Mouse (Mus musculus) megakaryocyte, adult 5-6 weeks (primary cell): ENCODE data around the gene Epm2aip1. TPM values are rescaled to one million over a fixed set of nuclear protein-coding genes. Genes with fewer than 3 reads are reported as not detected.

Experiments used
- ATAC-seq: 2 replicates; pipeline ENCODE4 v1.8.0; 2016; ENCODE audit warnings: mild to moderate bottlenecking, inconsistent platforms; ENCODE audit not compliant: poor library complexity, severe bottlenecking
- total RNA-seq, 2 experiments: library from RNA; stranded (forward) in 1 of 2; stranded (reverse) in 1 of 2; fragments of 153-499, 151-499 nt in 1 of 2; fragments of 221-1000, 200-1000 nt in 1 of 2; gene quantifications; 2 replicates each; pipeline versions ENCODE4 v1.2.3 to v1.2.4; 2015 to 2017

Gene Epm2aip1
- total RNA-seq, 2 experiments from 2014 or later, result 12.2 to 15.3 TPM

DNA sequence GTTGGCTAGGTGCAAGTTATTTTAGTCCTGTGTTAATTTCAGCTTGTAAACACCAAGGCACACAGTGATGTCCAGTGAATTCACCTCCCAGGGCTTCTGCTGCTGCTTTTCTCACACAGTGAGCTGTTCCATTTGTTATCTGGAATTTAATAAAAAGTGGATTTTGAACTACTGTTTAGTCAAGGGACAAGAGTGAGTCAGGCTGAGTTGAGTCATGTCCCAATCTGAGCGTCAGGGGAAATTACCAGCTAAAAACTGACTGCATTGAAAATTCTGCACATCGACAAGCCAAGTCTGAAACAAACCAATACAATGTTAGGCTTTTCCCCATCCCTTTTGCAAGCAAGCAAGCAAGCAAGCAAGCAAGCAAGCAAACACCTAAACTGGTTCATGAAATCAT, 53.2 kb downstream of the Epm2aip1 start:
- ATAC-seq, result no peak

Other genes starting within 250 kb of the Epm2aip1 start
- 3.7 and 8.9 TPM in 2 replicates for gene Ccrl2, start 214.4 kb upstream of the Epm2aip1 start, total RNA-seq (2015)
- gene Ccrl2, start 214.4 kb upstream of the Epm2aip1 start, total RNA-seq (2017), result 4.3 and 11.1 TPM in 2 replicates
- gene Lrrfip2, start 154.3 kb upstream of the Epm2aip1 start, total RNA-seq (2015), result 77.9 and 85.2 TPM in 2 replicates
- gene Lrrfip2, start 154.3 kb upstream of the Epm2aip1 start, total RNA-seq (2017), result 137 and 138 TPM in 2 replicates
- 22.4 and 30.9 TPM in 2 replicates for gene Mlh1, start 138 bp upstream of the Epm2aip1 start, total RNA-seq (2015)
- gene Mlh1, start 138 bp upstream of the Epm2aip1 start, total RNA-seq (2017), result 27.3 and 38.4 TPM in 2 replicates
- 0.07 TPM in 1 of 2 replicates, not detected in the other for gene Trank1, start 39.8 kb downstream of the Epm2aip1 start, total RNA-seq (2015)
- 0.15 TPM in 1 of 2 replicates, not detected in the other for gene Trank1, start 39.8 kb downstream of the Epm2aip1 start, total RNA-seq (2017)
- gene Dclk3, start 167.2 kb downstream of the Epm2aip1 start, total RNA-seq (2015), result not detected in 2 replicates
- gene Dclk3, start 167.2 kb downstream of the Epm2aip1 start, total RNA-seq (2017), result 0.08 TPM in 1 of 2 replicates, not detected in the other